Mouse (Mus musculus) CH12.LX (cell line): ENCODE measurements around the gene Pde5a. TPM values are rescaled to one million over a fixed set of nuclear protein-coding genes. Genes with fewer than 3 reads are reported as not detected.

Experiments
- DNase-seq: peaks from one replicate; pipeline ENCODE4 v3.0.0-alpha.2; 2013; ENCODE audit errors: extremely low read depth
- H3K27ac ChIP-seq: 2 replicates; pipeline ENCODE4 v1.5.1; 2012; ENCODE audit warnings: low read depth, mild to moderate bottlenecking, control low read depth, moderate library complexity; ENCODE audit not compliant: insufficient read depth
- H3K27me3 ChIP-seq: replicated peaks from 2 replicates; pipeline ENCODE3; 2012; ENCODE audit warnings: inconsistent platforms
- H3K36me3 ChIP-seq, 2 experiments: replicated peaks in 1 of 2; 2 replicates each; pipeline versions ENCODE3 to v1.6.1; 2012; ENCODE audit warnings: inconsistent platforms in 1 of 2, low read length in 1 of 2, mild to moderate bottlenecking in 1 of 2, mixed read lengths in 1 of 2, moderate library complexity in 1 of 2; ENCODE audit not compliant: control insufficient read depth in 1 of 2, insufficient read depth in 1 of 2
- H3K4me1 ChIP-seq, 2 experiments: 2 replicates each; pipeline ENCODE4 v1.6.1; 2012; ENCODE audit warnings: inconsistent platforms in 1 of 2, moderate library complexity in 1 of 2; ENCODE audit not compliant: insufficient read depth in 2 of 2, control insufficient read depth in 1 of 2
- H3K4me2 ChIP-seq: 2 replicates; pipeline ENCODE4 v1.6.1; 2012; ENCODE audit warnings: low read depth, mild to moderate bottlenecking, control low read depth; ENCODE audit not compliant: poor library complexity, insufficient read depth, severe bottlenecking
- H3K4me3 ChIP-seq, 3 experiments: fragments of 150-350 bp in 1 of 3; sonication (generic) in 1 of 3; replicated peaks in 1 of 3; 2 replicates each; pipeline versions ENCODE3 to v1.5.1; 2011 to 2012; ENCODE audit warnings: low read depth in 2 of 3, low read length in 2 of 3, mild to moderate bottlenecking in 2 of 3, moderate library complexity in 2 of 3, control low read depth in 1 of 3, improper control_type of control experiment in 1 of 3, inconsistent platforms in 1 of 3, mixed read lengths in 1 of 3; ENCODE audit not compliant: poor library complexity in 1 of 3
- H3K79me2 ChIP-seq: replicated peaks from 2 replicates; pipeline ENCODE4 v1.6.1; 2012; ENCODE audit warnings: mild to moderate bottlenecking, moderate library complexity; ENCODE audit not compliant: control insufficient read depth, poor library complexity, insufficient read depth, severe bottlenecking; ENCODE audit errors: extremely low read depth
- H3K9ac ChIP-seq: 2 replicates; pipeline ENCODE4 v1.6.1; 2012; ENCODE audit warnings: low read depth, mild to moderate bottlenecking, control low read depth, moderate library complexity; ENCODE audit not compliant: insufficient read depth
- H3K9me3 ChIP-seq: replicated peaks from 2 replicates; pipeline ENCODE3; 2012; ENCODE audit warnings: low read length, inconsistent platforms, mixed read lengths
- BHLHE40 ChIP-seq: IDR thresholded peaks from 2 replicates; pipeline ENCODE4 v1.6.1; 2011; ENCODE audit warnings: mild to moderate bottlenecking, low read depth, low read length, improper control_type of control experiment
- CHD1 ChIP-seq: IDR thresholded peaks from 2 replicates; pipeline ENCODE4 v1.6.1; 2012; ENCODE audit warnings: low read depth, low read length, improper control_type of control experiment, inconsistent platforms
- CHD2 ChIP-seq: IDR thresholded peaks from 2 replicates; pipeline ENCODE4 v1.6.1; 2011; ENCODE audit warnings: low read length, improper control_type of control experiment
- ELF1 ChIP-seq: IDR thresholded peaks from 2 replicates; pipeline ENCODE4 v1.6.1; 2014; ENCODE audit warnings: low read depth, mild to moderate bottlenecking, inconsistent platforms, low read length, improper control_type of control experiment
- EP300 ChIP-seq: IDR thresholded peaks from 2 replicates; pipeline ENCODE4 v1.6.1; 2011; ENCODE audit warnings: low read length, improper control_type of control experiment
- ETS1 ChIP-seq: conservative IDR thresholded peaks from 2 replicates; pipeline ENCODE4 v1.6.1; 2012; ENCODE audit warnings: low read depth, mild to moderate bottlenecking, inconsistent platforms, low read length, improper control_type of control experiment, moderate library complexity
- GABPA ChIP-seq: IDR thresholded peaks from 2 replicates; pipeline ENCODE4 v1.6.1; 2012; ENCODE audit warnings: low read depth, low read length, improper control_type of control experiment, inconsistent platforms; ENCODE audit not compliant: insufficient replicate concordance
- IRF4 ChIP-seq: IDR thresholded peaks from 2 replicates; pipeline ENCODE4 v1.6.1; 2014; ENCODE audit warnings: low read depth, mild to moderate bottlenecking, inconsistent platforms, low read length, improper control_type of control experiment
- JUND ChIP-seq: conservative IDR thresholded peaks from 2 replicates; pipeline ENCODE4 v1.6.1; 2011; ENCODE audit warnings: low read depth, low read length, improper control_type of control experiment
- MAFK ChIP-seq: IDR thresholded peaks from 2 replicates; pipeline ENCODE4 v1.6.1; 2011; ENCODE audit warnings: low read length, improper control_type of control experiment; ENCODE audit not compliant: insufficient replicate concordance
- MAX ChIP-seq: IDR thresholded peaks from 2 replicates; pipeline ENCODE4 v1.6.1; 2011; ENCODE audit warnings: low read length, improper control_type of control experiment
- MEF2A ChIP-seq: IDR thresholded peaks from 2 replicates; pipeline ENCODE4 v1.6.1; 2014; ENCODE audit warnings: low read depth, mild to moderate bottlenecking, inconsistent platforms, low read length, improper control_type of control experiment, borderline replicate concordance
- MXI1 ChIP-seq: IDR thresholded peaks from 2 replicates; pipeline ENCODE4 v1.6.1; 2011; ENCODE audit warnings: mild to moderate bottlenecking, low read depth, low read length, improper control_type of control experiment
- NRF1 ChIP-seq: IDR thresholded peaks from 2 replicates; pipeline ENCODE4 v1.6.1; 2014; ENCODE audit warnings: low read depth, mild to moderate bottlenecking, inconsistent platforms, low read length, improper control_type of control experiment, moderate library complexity
- PAX5 ChIP-seq: IDR thresholded peaks from 2 replicates; pipeline ENCODE4 v1.6.1; 2012; ENCODE audit warnings: low read length, inconsistent platforms, mixed read lengths
- RAD21 ChIP-seq: IDR thresholded peaks from 2 replicates; pipeline ENCODE4 v1.6.1; 2011; ENCODE audit warnings: low read depth, mild to moderate bottlenecking, low read length, improper control_type of control experiment, moderate library complexity
- SMC3 ChIP-seq: IDR thresholded peaks from 2 replicates; pipeline ENCODE4 v1.6.1; 2011; ENCODE audit warnings: low read depth, low read length, improper control_type of control experiment
- TBP ChIP-seq: conservative IDR thresholded peaks from 2 replicates; pipeline ENCODE4 v1.6.1; 2011; ENCODE audit warnings: low read depth, low read length, improper control_type of control experiment
- TCF12 ChIP-seq: IDR thresholded peaks from 2 replicates; pipeline ENCODE4 v1.6.1; 2014; ENCODE audit warnings: low read depth, mild to moderate bottlenecking, inconsistent platforms, low read length, improper control_type of control experiment
- UBTF ChIP-seq: IDR thresholded peaks from 2 replicates; pipeline ENCODE4 v1.6.1; 2012; ENCODE audit warnings: low read depth, mild to moderate bottlenecking, inconsistent platforms, low read length, improper control_type of control experiment, moderate library complexity
- USF1 ChIP-seq: IDR thresholded peaks from 2 replicates; pipeline ENCODE4 v1.6.1; 2014; ENCODE audit warnings: low read depth, mild to moderate bottlenecking, inconsistent platforms, low read length, improper control_type of control experiment
- ZC3H11A ChIP-seq: IDR thresholded peaks from 2 replicates; pipeline ENCODE4 v1.6.1; 2012; ENCODE audit warnings: low read depth, mild to moderate bottlenecking, inconsistent platforms, low read length, improper control_type of control experiment
- ZMIZ1 ChIP-seq: IDR thresholded peaks from 2 replicates; pipeline ENCODE4 v1.6.1; 2012; ENCODE audit warnings: low read depth, mild to moderate bottlenecking, inconsistent platforms, low read length, improper control_type of control experiment
- ZNF384 ChIP-seq: IDR thresholded peaks from 2 replicates; pipeline ENCODE4 v1.6.1; 2012; ENCODE audit warnings: low read depth, low read length, improper control_type of control experiment, inconsistent platforms
- dilution Hi-C: fragments of 300-500 bp; cut with MboI; formaldehyde crosslinking; loops from 2 replicates; pipeline ENCODE4 v1.14.3; 2020; ENCODE audit warnings: low sequenced_read_pairs; ENCODE audit not compliant: extremely low pct_unique_long_range_greater_than_20kb, extremely low pct_ligation_motif_present
- in situ Hi-C: fragments of 300-500 bp; cut with MboI; formaldehyde crosslinking; loops from 3 replicates; pipeline ENCODE4 v1.14.3; 2019; ENCODE audit warnings: low sequenced_read_pairs, low pct_ligation_motif_present, low pct_unique_long_range_greater_than_20kb, mixed read lengths
- polyA plus RNA-seq: library from polyadenylated mRNA; unstranded; fragments of >175 nt; gene quantifications from 2 replicates; pipeline ENCODE4 v1.2.1, GENCODE M21; 2012; ENCODE audit warnings: low read depth; ENCODE audit not compliant: insufficient read length
- total RNA-seq, 2 experiments: library from RNA; depleted of rRNA; stranded (reverse); fragments of 300-350 nt in 1 of 2; fragments of >200 nt in 1 of 2; gene quantifications; 2 replicates each; pipeline ENCODE4 v1.2.3; 2012 to 2014

Pde5a gene
- total and polyA plus RNA-seq, 3 experiments, result 0.60 to 1.1 (median 1.0) TPM

DNA sequence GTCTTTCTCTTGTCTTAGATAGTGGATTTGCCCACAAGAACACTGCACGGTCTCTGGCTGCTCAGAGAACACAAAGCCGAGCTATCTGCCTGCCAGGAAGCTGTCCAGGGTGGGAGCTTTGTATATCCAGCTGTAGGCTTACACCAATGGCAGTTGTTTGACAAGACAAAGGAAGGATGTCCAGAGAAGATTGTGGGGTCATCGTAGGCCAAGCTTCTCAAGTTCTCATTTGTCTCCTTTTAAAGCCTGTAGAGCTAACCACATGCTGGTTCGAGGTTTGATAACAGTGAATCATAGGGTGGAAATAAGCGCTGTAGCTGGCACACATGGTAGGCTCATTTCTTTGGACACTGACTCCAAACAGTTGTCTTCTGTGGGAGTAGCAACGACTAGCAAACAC lies 24.5 kb upstream of the Pde5a start:
- no peak overlapping the region for H3K4me3 ChIP-seq
- H3K4me2 ChIP-seq, result no peak overlapping the region
- no peak for TF ChIP-seq MXI1
- TF ChIP-seq ZNF384, result no peak
- no peak for TF ChIP-seq ELF1
- TF ChIP-seq GABPA, result no peak
- no peak for TF ChIP-seq ZMIZ1
- no peak for TF ChIP-seq TBP
- TF ChIP-seq SMC3, result no peak
- TF ChIP-seq USF1, result no peak
- TF ChIP-seq IRF4, result no peak
- no peak for TF ChIP-seq ETS1
- TF ChIP-seq, all 38 proteins: peak for 0
- dilution Hi-C loops, result no loop called here
- no peaks in the 10 kb centered on the region for H3K79me2 ChIP-seq
- no peaks in the 10 kb centered on the region for H3K36me3 ChIP-seq
- no peak overlapping the region for H3K27ac ChIP-seq
- H3K9ac ChIP-seq, result no peak overlapping the region
- in situ Hi-C loops, result no loop called here
- DNase-seq, result no peak
- no peaks in the 10 kb centered on the region for H3K4me1 ChIP-seq
- no peaks in the 10 kb centered on the region for H3K27me3 ChIP-seq
- H3K9me3 ChIP-seq, result peaks cover 3% of the 10 kb centered on the region

DNA sequence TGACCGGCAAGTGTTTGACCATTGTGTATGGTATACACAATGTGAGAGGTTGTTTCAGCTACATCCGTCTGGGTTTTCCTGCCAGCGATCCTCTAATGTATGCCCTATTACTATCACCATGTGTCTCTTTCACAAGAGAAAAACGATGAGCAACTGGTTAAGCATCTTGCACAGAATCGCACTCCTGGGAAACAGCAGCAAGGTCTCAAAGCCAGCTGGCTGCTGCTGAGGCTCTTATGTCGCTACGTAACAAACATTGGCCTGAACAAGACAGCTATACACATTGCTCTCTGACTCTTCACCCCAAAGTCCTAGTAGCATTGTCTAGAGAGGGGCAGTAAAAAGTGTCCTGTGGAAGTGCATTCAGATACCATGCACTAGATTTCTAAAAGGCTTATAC lies 23.5 kb upstream of the Pde5a start:
- dilution Hi-C loops, result no loop called here
- no peaks in the 10 kb centered on the region for H3K36me3 ChIP-seq
- H3K4me3 ChIP-seq, result no peak overlapping the region
- DNase-seq, result no peak
- H3K27ac ChIP-seq, result no peak overlapping the region
- no peaks in the 10 kb centered on the region for H3K4me1 ChIP-seq
- in situ Hi-C loops, result no loop called here
- H3K9ac ChIP-seq, result no peak overlapping the region
- TF ChIP-seq CHD1 (no peak), JUND (no peak), ETS1 (no peak)
- TF ChIP-seq, all 38 proteins: peak for 0
- Histone ChIP-seq H3K4me2 (no peak overlapping the region), H3K9me3 (peaks cover 3% of the 10 kb centered on the region), H3K79me2 (no peaks in the 10 kb centered on the region), H3K27me3 (no peaks in the 10 kb centered on the region)

DNA sequence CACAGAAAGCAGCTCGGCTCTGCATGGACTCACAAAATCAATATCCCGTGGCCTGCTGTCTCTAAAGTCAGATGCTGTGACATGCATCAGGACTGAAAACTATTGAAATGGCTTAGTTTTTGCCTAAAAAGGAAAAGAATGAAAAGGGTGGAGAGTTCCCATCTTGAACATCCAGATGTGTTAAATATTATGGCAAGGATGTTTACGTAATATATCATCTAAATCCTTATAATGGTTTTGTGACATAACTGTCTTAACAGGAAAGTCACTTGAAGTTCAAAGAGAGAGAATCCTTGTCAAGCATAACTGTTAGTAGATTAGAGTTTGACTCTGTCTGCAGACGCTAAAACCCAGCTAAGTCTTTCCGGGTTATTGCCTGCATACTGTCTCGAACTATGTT lies 20.3 kb upstream of the Pde5a start:
- no peaks in the 10 kb centered on the region for H3K36me3 ChIP-seq
- H3K79me2 ChIP-seq, result no peaks in the 10 kb centered on the region
- no peak for TF ChIP-seq NRF1
- TF ChIP-seq CHD2, result no peak
- TF ChIP-seq MAFK, result no peak
- no peak for TF ChIP-seq ETS1
- TF ChIP-seq IRF4, result no peak
- no peak for TF ChIP-seq UBTF
- no peak for TF ChIP-seq RAD21
- TF ChIP-seq TCF12, result no peak
- TF ChIP-seq PAX5, result no peak
- no peak for TF ChIP-seq ZC3H11A
- no peak for TF ChIP-seq BHLHE40
- TF ChIP-seq MXI1, result no peak
- no peak for TF ChIP-seq MAX
- no peak for TF ChIP-seq MEF2A
- no peak for TF ChIP-seq EP300
- TF ChIP-seq SMC3, result no peak
- H3K4me3 ChIP-seq, result no peak overlapping the region
- no peak overlapping the region for H3K9ac ChIP-seq
- dilution Hi-C loops (no loop called here), in situ Hi-C loops (no loop called here)
- H3K4me2 ChIP-seq, result no peak overlapping the region
- no peak overlapping the region for H3K27ac ChIP-seq
- H3K27me3 ChIP-seq, result no peaks in the 10 kb centered on the region
- H3K9me3 ChIP-seq, result peaks cover 3% of the 10 kb centered on the region
- DNase-seq, result no peak
- no peaks in the 10 kb centered on the region for H3K4me1 ChIP-seq
